Mouse (Mus musculus): ENCODE measurements around the gene Rundc3a.
A peak's percentile ranks its signal among the peaks of the same experiment; 100 is the strongest.

The Rundc3a gene

GRCm38 (mm10) chr11:102392441-102393237, 564 bp upstream of the Rundc3a start:
- no peak for DNase-seq (ENCODE audit: extremely low spot score, low spot score)

- no peak for DNase-seq (ENCODE audit: extremely low spot score, low spot score)
Observed at GRCm38 (mm10) chr11:102393719-102394420, 667 bp downstream of the Rundc3a start.

GRCm38 (mm10) chr11:102394421-102395124, 1.4 kb downstream of the Rundc3a start:
- no peak for DNase-seq (ENCODE audit: extremely low spot score, low spot score)

- no peak for DNase-seq (ENCODE audit: extremely low spot score, low spot score)
Observed at GRCm38 (mm10) chr11:102395250-102395649, 2.0 kb downstream of the Rundc3a start.

GRCm38 (mm10) chr11:102396263-102396662, 3.1 kb downstream of the Rundc3a start:
- no peak for DNase-seq (ENCODE audit: extremely low spot score, low spot score)

- DNase-seq (ENCODE audit: extremely low spot score, low spot score) = no peak
Observed at GRCm38 (mm10) chr11:102396671-102397141, 3.5 kb downstream of the Rundc3a start.

GRCm38 (mm10) chr11:102398007-102398825, 5.0 kb downstream of the Rundc3a start:
- DNase-seq (ENCODE audit: extremely low spot score, low spot score) = no peak

- DNase-seq (ENCODE audit: extremely low spot score, low spot score) = no peak
Observed at GRCm38 (mm10) chr11:102399107-102399506, 5.9 kb downstream of the Rundc3a start.

- no peak for DNase-seq (ENCODE audit: extremely low spot score, low spot score)
Observed at GRCm38 (mm10) chr11:102399610-102400072, 6.4 kb downstream of the Rundc3a start.

GRCm38 (mm10) chr11:102400513-102401084, 7.4 kb downstream of the Rundc3a start:
- DNase-seq (ENCODE audit: extremely low spot score, low spot score) = no peak

- DNase-seq (ENCODE audit: extremely low spot score, low spot score) = no peak
Observed at GRCm38 (mm10) chr11:102401898-102402500, 8.8 kb downstream of the Rundc3a start.

GRCm38 (mm10) chr11:102403657-102404056, 10.5 kb downstream of the Rundc3a start:
- no peak for DNase-seq (ENCODE audit: extremely low spot score, low spot score)

- no peak for DNase-seq (ENCODE audit: extremely low spot score, low spot score)
Observed at GRCm38 (mm10) chr11:102404161-102405010, 11.2 kb downstream of the Rundc3a start.

- DNase-seq (ENCODE audit: extremely low spot score, low spot score) = no peak
Observed at GRCm38 (mm10) chr11:102405544-102406285, 12.5 kb downstream of the Rundc3a start.

- DNase-seq (ENCODE audit: extremely low spot score, low spot score) = no peak
Observed at GRCm38 (mm10) chr11:102406401-102406800, 13.2 kb downstream of the Rundc3a start.

GRCm38 (mm10) chr11:102406900-102407833, 14.0 kb downstream of the Rundc3a start:
- peak; percentile 92 for DNase-seq (ENCODE audit: extremely low spot score, low spot score)

- no peak for DNase-seq (ENCODE audit: extremely low spot score, low spot score)
Observed at GRCm38 (mm10) chr11:102407834-102408215, 14.6 kb downstream of the Rundc3a start, which contains the start of gene Slc25a39. TSS of gene Slc25a39 (minus strand) at chr11:102407946.
